Mouse (Mus musculus): ENCODE data around the gene Tnrc6b. TPM values are rescaled to one million over a fixed set of nuclear protein-coding genes. Genes with fewer than 3 reads are reported as not detected.

The Tnrc6b gene
- polyA plus RNA-seq, 1 experiment from 2014 or later = 17.9 TPM

DNA sequence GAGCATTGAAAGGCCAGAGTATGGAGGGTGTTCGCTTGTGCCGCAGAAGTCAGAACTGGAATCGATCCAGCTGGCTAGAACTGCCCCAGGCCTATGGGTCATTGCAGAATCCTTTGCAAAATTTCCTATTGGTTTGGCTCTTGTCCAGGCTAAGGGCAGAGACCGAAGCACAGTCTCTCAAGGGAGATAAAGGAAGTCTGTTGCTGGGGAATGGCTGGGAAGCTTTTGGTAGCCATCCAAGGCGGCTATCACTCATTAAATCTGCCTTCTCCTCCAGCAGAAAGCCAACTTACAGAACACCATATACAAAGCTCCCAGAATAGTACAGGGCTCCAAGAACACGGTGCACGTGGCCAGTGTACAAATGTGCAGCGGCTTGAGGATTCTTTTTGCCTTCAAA lies 4.0 kb upstream of the Tnrc6b start:
- H3K27me3 ChIP-seq (ENCODE audit: control insufficient read depth, insufficient read depth, low read length) = 0 out of 2 replicates have a peak, but pooled peaks cover 2% of the 10 kb centered on the region
- H3K4me2 ChIP-seq = peak overlapping the region; percentile 69; the same call in 1 of the 2 replicates
- WGBS (ENCODE audit: insufficient replicate concordance) = 52% methylated on average over 8 of the region's 8 CpGs
- ATAC-seq (replicated peaks; ENCODE audit: insufficient number of reproducible peaks, low FRiP score, low TSS enrichment) = no peak
- H3K27ac ChIP-seq (ENCODE audit: low read depth, low read length) = peak overlapping the region; percentile 59; the same call in 1 of the 2 replicates
- no peak overlapping the region for H3K4me3 ChIP-seq (ENCODE audit: low read depth, low read length)
- H3K9ac ChIP-seq (ENCODE audit: low read depth, low read length) = no peak overlapping the region
- no peaks in the 10 kb centered on the region for H3K9me3 ChIP-seq (replicated peaks; ENCODE audit: control insufficient read depth, low read length)
- peaks cover 12% of the 10 kb centered on the region for H3K4me1 ChIP-seq (ENCODE audit: control insufficient read depth, insufficient read depth, low read length)
- no peaks in the 10 kb centered on the region for H3K36me3 ChIP-seq (ENCODE audit: control insufficient read depth, insufficient read depth, low read length)

DNA sequence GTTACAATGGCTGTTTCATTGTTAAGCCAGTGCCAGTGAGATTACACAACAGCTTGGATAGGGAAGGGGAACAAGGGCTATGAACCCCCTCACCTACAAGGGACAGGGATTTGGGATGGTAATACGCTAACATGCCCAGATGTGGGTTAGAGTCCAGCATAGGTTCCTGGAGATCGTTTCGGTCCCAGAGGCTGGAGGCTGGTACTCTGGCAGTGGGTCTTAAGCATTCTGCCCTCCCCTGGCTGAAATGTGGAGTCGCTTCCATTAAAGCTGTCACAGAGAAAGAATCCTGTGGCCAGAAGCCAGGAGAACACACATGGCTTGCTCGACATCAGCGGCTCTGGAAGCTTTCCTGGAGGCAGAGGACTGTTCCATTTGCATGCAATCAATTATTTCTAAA lies 1.5 kb upstream of the Tnrc6b start:
- no peak for ATAC-seq (replicated peaks; ENCODE audit: insufficient number of reproducible peaks, low FRiP score, low TSS enrichment)
- Histone ChIP-seq H3K4me2 (no peak overlapping the region; the same call in 1 of the 2 replicates), H3K36me3 (ENCODE audit: control insufficient read depth, insufficient read depth, low read length) (no peaks in the 10 kb centered on the region), H3K4me3 (ENCODE audit: low read depth, low read length) (no peak overlapping the region), H3K9ac (ENCODE audit: low read depth, low read length) (no peak overlapping the region), H3K27ac (ENCODE audit: low read depth, low read length) (no peak overlapping the region), H3K27me3 (ENCODE audit: control insufficient read depth, insufficient read depth, low read length) (no peaks in the 10 kb centered on the region), H3K4me1 (ENCODE audit: control insufficient read depth, insufficient read depth, low read length) (peaks cover 12% of the 10 kb centered on the region), H3K9me3 (replicated peaks; ENCODE audit: control insufficient read depth, low read length) (no peaks in the 10 kb centered on the region)
- WGBS (ENCODE audit: insufficient replicate concordance) = 41% methylated on average over 6 of the region's 6 CpGs

DNA sequence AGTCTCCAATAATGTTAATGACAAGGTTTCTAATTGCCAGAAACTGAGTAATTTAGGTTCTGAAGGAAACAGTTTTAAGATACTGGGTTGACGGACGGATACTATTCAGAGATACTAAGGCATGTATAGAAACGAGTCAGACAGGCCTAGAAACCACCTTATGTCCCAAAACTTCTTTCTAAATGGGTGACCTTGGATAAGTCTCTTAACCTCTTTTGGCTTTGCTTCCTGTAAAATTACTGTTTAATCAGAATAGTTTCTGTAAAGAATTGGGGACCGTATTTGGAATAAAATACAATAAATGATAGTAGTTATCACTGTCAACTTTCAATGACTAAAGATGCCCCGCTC lies 881 bp upstream of the Tnrc6b start:
- H3K9ac ChIP-seq (ENCODE audit: low read depth, low read length) = no peak overlapping the region
- no peak overlapping the region for H3K27ac ChIP-seq (ENCODE audit: low read depth, low read length)
- 13% methylated on average over 5 of the region's 5 CpGs for WGBS (ENCODE audit: insufficient replicate concordance)

DNA sequence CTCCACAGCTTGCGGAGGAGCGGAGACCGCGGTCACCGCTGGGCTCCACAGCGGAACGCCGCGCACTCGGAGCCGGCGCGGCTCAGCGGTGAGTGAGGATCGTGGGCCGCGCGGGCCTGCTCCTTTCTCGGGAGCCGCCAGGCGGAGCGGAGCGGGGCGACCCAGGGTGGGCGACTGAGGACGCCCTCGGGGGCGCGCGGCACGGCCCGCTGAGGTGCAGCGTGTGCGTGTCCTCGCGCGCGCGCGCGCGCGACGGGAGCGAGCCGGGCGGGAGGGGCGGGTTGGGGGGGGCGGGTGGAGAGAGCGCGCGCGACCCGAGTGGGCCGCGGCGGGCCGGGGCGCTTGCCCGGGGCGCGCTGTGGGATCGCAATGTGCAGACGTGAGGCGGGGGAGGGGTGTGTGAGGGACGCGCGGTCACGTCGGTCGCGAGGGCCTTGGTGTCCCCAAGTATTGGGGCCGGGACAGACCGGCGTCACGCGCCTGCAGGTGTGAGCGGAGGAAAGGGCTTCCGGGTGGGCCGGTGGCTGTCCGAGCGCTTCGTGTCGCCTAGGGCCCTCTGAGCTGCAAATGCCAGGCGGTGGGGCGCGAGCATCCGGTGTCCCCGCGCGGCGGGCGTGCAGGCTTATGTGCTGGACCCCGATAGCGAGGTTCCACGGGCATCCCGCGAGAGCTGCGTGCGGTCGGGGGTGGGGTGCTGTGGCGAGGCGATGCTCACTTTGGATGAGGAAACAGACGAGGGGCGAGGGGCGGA lies 463 bp downstream of the Tnrc6b start:
- Histone ChIP-seq H3K9ac (ENCODE audit: low read depth, low read length) (peak overlapping the region; percentile 87), H3K36me3 (ENCODE audit: control insufficient read depth, insufficient read depth, low read length) (no peaks in the 10 kb centered on the region), H3K9me3 (replicated peaks; ENCODE audit: control insufficient read depth, low read length) (no peaks in the 10 kb centered on the region), H3K4me2 (peak overlapping the region; percentile 96), H3K27me3 (ENCODE audit: control insufficient read depth, insufficient read depth, low read length) (no peaks in the 10 kb centered on the region), H3K4me1 (ENCODE audit: control insufficient read depth, insufficient read depth, low read length) (peaks cover 5% of the 10 kb centered on the region), H3K27ac (ENCODE audit: low read depth, low read length) (peak overlapping the region; percentile 78), H3K4me3 (ENCODE audit: low read depth, low read length) (peak overlapping the region; percentile 99)
- ATAC-seq (replicated peaks; ENCODE audit: insufficient number of reproducible peaks, low FRiP score, low TSS enrichment) = no peak; the same call in 1 of the 2 replicates
- WGBS (ENCODE audit: insufficient replicate concordance) = under 1% methylated on average over 100 of the region's 106 CpGs

More for the DNA sequence above, 881 bp upstream of the Tnrc6b start:
- H3K36me3 ChIP-seq (ENCODE audit: control insufficient read depth, insufficient read depth, low read length) = no peaks in the 10 kb centered on the region
- H3K4me3 ChIP-seq (ENCODE audit: low read depth, low read length) = peak overlapping the region; percentile 99
- H3K4me2 ChIP-seq = peak overlapping the region; percentile 96
- peaks cover 12% of the 10 kb centered on the region for H3K4me1 ChIP-seq (ENCODE audit: control insufficient read depth, insufficient read depth, low read length)
- ATAC-seq (replicated peaks; ENCODE audit: insufficient number of reproducible peaks, low FRiP score, low TSS enrichment) = no peak
- no peaks in the 10 kb centered on the region for H3K27me3 ChIP-seq (ENCODE audit: control insufficient read depth, insufficient read depth, low read length)
- H3K9me3 ChIP-seq (replicated peaks; ENCODE audit: control insufficient read depth, low read length) = no peaks in the 10 kb centered on the region

DNA sequence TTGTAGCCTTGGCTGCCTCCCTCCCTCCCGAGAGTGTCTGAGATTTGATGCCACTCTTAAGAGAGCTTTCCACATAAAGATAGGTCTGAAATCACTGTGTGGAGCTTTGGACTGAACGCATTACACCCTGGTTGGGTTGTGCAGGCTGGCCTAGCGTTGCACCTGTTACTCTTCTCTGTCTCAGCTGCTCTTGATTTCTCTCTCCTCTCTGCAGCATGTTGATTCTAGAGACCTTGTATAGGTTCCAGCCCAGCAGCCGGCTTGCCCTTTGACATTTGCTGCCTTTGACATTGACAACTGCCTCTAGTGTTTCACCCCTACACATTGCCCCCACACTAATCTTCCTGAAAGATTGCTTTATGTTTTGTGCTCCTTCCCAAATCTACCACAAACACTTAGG lies 3.2 kb downstream of the Tnrc6b start:
- no peaks in the 10 kb centered on the region for H3K9me3 ChIP-seq (replicated peaks; ENCODE audit: control insufficient read depth, low read length)
- H3K27ac ChIP-seq (ENCODE audit: low read depth, low read length) = no peak overlapping the region
- H3K4me3 ChIP-seq (ENCODE audit: low read depth, low read length) = no peak overlapping the region
- no peaks in the 10 kb centered on the region for H3K27me3 ChIP-seq (ENCODE audit: control insufficient read depth, insufficient read depth, low read length)
- 66% methylated on average over 4 of the region's 4 CpGs for WGBS (ENCODE audit: insufficient replicate concordance)
- no peak for ATAC-seq (replicated peaks; ENCODE audit: insufficient number of reproducible peaks, low FRiP score, low TSS enrichment)
- no peak overlapping the region for H3K4me2 ChIP-seq
- no peak overlapping the region for H3K9ac ChIP-seq (ENCODE audit: low read depth, low read length)
- no peaks in the 10 kb centered on the region for H3K36me3 ChIP-seq (ENCODE audit: control insufficient read depth, insufficient read depth, low read length)
- no peaks in the 10 kb centered on the region for H3K4me1 ChIP-seq (ENCODE audit: control insufficient read depth, insufficient read depth, low read length)

DNA sequence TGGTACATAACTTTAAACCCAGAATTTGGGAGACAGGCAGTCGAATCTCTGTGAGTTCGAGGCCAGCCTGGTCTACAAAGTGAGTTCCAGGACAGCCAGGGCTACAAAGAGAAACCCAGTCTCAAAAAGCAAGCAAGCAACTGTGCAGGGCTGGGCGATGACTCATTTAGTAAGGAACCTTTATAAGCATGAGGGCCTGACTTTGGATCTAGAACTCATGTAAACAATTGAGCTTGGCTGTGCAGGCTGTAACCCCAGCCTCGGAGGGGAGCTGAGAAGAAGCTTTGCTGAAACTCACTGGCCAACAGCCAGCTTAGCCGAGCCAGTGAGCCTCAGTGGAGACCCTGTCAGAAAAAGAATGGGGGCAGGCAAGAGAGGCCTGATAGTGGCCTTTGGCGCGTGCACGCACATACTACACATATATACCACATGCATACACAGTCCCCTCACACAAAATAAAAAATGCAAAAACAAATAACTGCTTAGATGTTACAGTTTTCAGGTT lies 5.6 kb downstream of the Tnrc6b start:
- no peak overlapping the region for H3K4me2 ChIP-seq

DNA sequence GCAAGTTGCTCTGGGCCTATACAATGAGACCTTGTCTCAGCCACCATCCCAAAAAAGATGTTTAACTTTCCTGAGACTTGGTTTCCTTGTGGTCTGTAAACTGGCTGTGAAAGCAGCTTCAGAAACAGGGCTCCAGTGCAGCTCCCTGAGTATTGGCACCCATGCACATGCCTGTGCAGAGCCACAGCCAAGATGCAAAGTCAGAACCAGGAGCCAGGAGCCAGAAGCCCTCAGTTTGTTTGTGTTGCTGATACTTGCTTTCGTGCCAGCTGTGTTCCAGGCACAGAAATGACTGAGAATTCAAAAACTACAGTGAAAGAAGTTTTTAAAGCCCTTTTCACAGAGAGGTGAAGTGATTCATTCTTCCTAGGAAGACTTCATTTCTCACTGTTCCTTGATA lies 6.3 kb downstream of the Tnrc6b start:
- Histone ChIP-seq H3K9me3 (replicated peaks; ENCODE audit: control insufficient read depth, low read length) (no peaks in the 10 kb centered on the region), H3K27me3 (ENCODE audit: control insufficient read depth, insufficient read depth, low read length) (no peaks in the 10 kb centered on the region), H3K4me2 (no peak overlapping the region), H3K36me3 (ENCODE audit: control insufficient read depth, insufficient read depth, low read length) (no peaks in the 10 kb centered on the region), H3K9ac (ENCODE audit: low read depth, low read length) (no peak overlapping the region), H3K4me3 (ENCODE audit: low read depth, low read length) (no peak overlapping the region), H3K4me1 (ENCODE audit: control insufficient read depth, insufficient read depth, low read length) (peaks cover 5% of the 10 kb centered on the region), H3K27ac (ENCODE audit: low read depth, low read length) (no peak overlapping the region)
- no peak for ATAC-seq (replicated peaks; ENCODE audit: insufficient number of reproducible peaks, low FRiP score, low TSS enrichment)
- WGBS (ENCODE audit: insufficient replicate concordance) = 61% methylated on average over 1 of the region's 1 CpGs

More for the DNA sequence above, 5.6 kb downstream of the Tnrc6b start:
- WGBS (ENCODE audit: insufficient replicate concordance) = 85% methylated on average over 8 of the region's 8 CpGs
- Histone ChIP-seq H3K9ac (ENCODE audit: low read depth, low read length) (no peak overlapping the region), H3K36me3 (ENCODE audit: control insufficient read depth, insufficient read depth, low read length) (no peaks in the 10 kb centered on the region), H3K27ac (ENCODE audit: low read depth, low read length) (no peak overlapping the region), H3K27me3 (ENCODE audit: control insufficient read depth, insufficient read depth, low read length) (no peaks in the 10 kb centered on the region), H3K9me3 (replicated peaks; ENCODE audit: control insufficient read depth, low read length) (no peaks in the 10 kb centered on the region), H3K4me3 (ENCODE audit: low read depth, low read length) (no peak overlapping the region), H3K4me1 (ENCODE audit: control insufficient read depth, insufficient read depth, low read length) (peaks cover 5% of the 10 kb centered on the region)
- no peak for ATAC-seq (replicated peaks; ENCODE audit: insufficient number of reproducible peaks, low FRiP score, low TSS enrichment)

DNA sequence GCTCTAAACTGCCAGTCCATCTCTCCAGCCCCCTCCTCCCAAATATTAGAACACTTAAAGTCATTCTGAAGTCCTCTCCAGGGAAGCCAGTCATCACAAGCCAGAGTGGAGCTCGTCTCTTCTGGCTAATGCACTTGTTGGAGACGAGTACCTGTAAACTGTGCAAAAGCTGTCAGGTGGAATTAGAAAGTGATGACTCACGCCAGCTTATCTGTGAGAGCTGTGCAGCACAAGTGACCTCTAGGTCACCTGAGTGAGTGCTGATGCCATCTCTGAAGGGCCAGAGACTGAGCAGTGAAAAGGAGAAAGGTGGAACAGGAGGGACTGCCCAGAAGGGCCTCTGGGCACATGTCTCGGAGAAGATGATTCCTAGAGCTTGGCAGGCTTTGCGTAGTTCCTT lies 9.1 kb downstream of the Tnrc6b start:
- no peak for ATAC-seq (replicated peaks; ENCODE audit: insufficient number of reproducible peaks, low FRiP score, low TSS enrichment)
- Histone ChIP-seq H3K4me1 (ENCODE audit: control insufficient read depth, insufficient read depth, low read length) (peaks cover 5% of the 10 kb centered on the region), H3K27ac (ENCODE audit: low read depth, low read length) (no peak overlapping the region), H3K9ac (ENCODE audit: low read depth, low read length) (no peak overlapping the region), H3K4me2 (no peak overlapping the region), H3K36me3 (ENCODE audit: control insufficient read depth, insufficient read depth, low read length) (no peaks in the 10 kb centered on the region), H3K27me3 (ENCODE audit: control insufficient read depth, insufficient read depth, low read length) (no peaks in the 10 kb centered on the region), H3K9me3 (replicated peaks; ENCODE audit: control insufficient read depth, low read length) (no peaks in the 10 kb centered on the region), H3K4me3 (ENCODE audit: low read depth, low read length) (no peak overlapping the region)
- WGBS (ENCODE audit: insufficient replicate concordance) = 49% methylated on average over 5 of the region's 5 CpGs

DNA sequence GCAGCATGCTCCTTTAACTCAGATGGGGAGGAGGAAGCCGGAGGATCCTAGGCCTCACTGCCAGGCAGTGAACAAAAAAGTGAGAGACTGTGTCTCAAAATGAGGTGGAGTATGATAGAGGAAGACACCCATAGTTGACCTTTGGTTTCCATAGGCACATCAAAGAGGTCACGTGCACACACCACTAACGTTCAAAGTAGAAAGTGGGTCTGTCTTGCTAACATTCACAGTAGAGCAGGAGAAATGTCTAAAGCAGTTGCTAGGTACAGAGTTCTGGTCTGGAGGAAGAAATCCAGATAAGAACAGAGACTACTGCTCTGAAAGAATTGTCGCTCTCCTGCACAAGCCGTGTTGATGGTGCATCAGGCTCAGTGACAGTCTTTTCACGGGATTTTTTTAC lies 10.7 kb downstream of the Tnrc6b start:
- 74% methylated on average over 6 of the region's 6 CpGs for WGBS (ENCODE audit: insufficient replicate concordance)
- Histone ChIP-seq H3K27me3 (ENCODE audit: control insufficient read depth, insufficient read depth, low read length) (no peaks in the 10 kb centered on the region), H3K27ac (ENCODE audit: low read depth, low read length) (no peak overlapping the region), H3K4me2 (no peak overlapping the region), H3K4me3 (ENCODE audit: low read depth, low read length) (no peak overlapping the region), H3K4me1 (ENCODE audit: control insufficient read depth, insufficient read depth, low read length) (peaks cover 5% of the 10 kb centered on the region), H3K36me3 (ENCODE audit: control insufficient read depth, insufficient read depth, low read length) (no peaks in the 10 kb centered on the region), H3K9ac (ENCODE audit: low read depth, low read length) (no peak overlapping the region), H3K9me3 (replicated peaks; ENCODE audit: control insufficient read depth, low read length) (no peaks in the 10 kb centered on the region)
- no peak for ATAC-seq (replicated peaks; ENCODE audit: insufficient number of reproducible peaks, low FRiP score, low TSS enrichment)

All from heart, embryonic 11.5 days (tissue).